ENCODE assay signal across 8 mouse cellular contexts in genomic region chr2:158379354-158380078, GRCm38 (mm10). TPM values are rescaled to one million over a fixed set of nuclear protein-coding genes. Genes with fewer than 3 reads are reported as not detected.
DNase-seq lines count a peak whose midpoint lies in the region; ATAC-seq lines count a peak whose summit lies in the region.

No protein-coding gene starts in this region.

- no peak overlapping the region for H3K4me2 ChIP-seq in liver, embryonic 12.5 days

- peak; percentile 51 for DNase-seq in urinary bladder, postnatal 25 days (ENCODE audit: low spot score)
- no peak for DNase-seq in urinary bladder, postnatal 10 days (ENCODE audit: low spot score)
- DNase-seq in c-Kit-positive CD71-positive TER-119-positive erythroid progenitor cells, embryonic 14.5 days (ENCODE audit: low spot score): peak; percentile 76
- peak; percentile 84 for DNase-seq in forelimb bud, embryonic 11.5 days (ENCODE audit: low read depth, low spot score)
- DNase-seq in kidney, adult 9 months: peak; percentile 86
- DNase-seq in natural killer cell, adult 2 months (ENCODE audit: low spot score in 2 of 2): peak; percentile 49 to 63
- DNase-seq in thymus, postnatal 0 days (ENCODE audit: low spot score): peak; percentile 73

- ATAC-seq in liver, embryonic 12.5 days: peak; percentile 32; the same call in 1 of the 2 replicates

- no peaks in the 10 kb centered on the region for H3K36me3 ChIP-seq in liver, embryonic 12.5 days

- no peaks in the 10 kb centered on the region for H3K9me3 ChIP-seq in liver, embryonic 12.5 days (replicated peaks)

- no peak overlapping the region for H3K4me3 ChIP-seq in liver, embryonic 12.5 days

- no peak overlapping the region for H3K9ac ChIP-seq in liver, embryonic 12.5 days

- peaks cover 7% of the 10 kb centered on the region; the same call in 1 of the 2 replicates for H3K4me1 ChIP-seq in liver, embryonic 12.5 days

- H3K27ac ChIP-seq in liver, embryonic 12.5 days: no peak overlapping the region

- WGBS in liver, embryonic 12.5 days (ENCODE audit: insufficient replicate concordance): 39% methylated on average over 13 of the region's 13 CpGs

- peaks cover 34% of the 10 kb centered on the region for H3K27me3 ChIP-seq in liver, embryonic 12.5 days (replicated peaks)

RNA-seq across cellular contexts. Expression of gene Snhg11, which starts 4.1 kb away (rescaled TPM):
- 2.2 and 2.4 TPM in 2 replicates for polyA plus RNA-seq in liver, embryonic 12.5 days (2016; fragmentation: Nextera tagmentation; extraction: Ambion mirVana)
- 4.1 and 6.4 TPM in 2 replicates for polyA plus RNA-seq in thymus, postnatal 0 days (2015; fragmentation: Nextera tagmentation; extraction: Ambion mirVana)

RNA-seq across cellular contexts. Expression of gene Ralgapb, which starts 30.1 kb away (rescaled TPM):
- 10.5 TPM in 2 replicates for polyA plus RNA-seq in liver, embryonic 12.5 days (2016; fragmentation: Nextera tagmentation; extraction: Ambion mirVana)
- 15.4 and 18.5 TPM in 2 replicates for polyA plus RNA-seq in thymus, postnatal 0 days (2015; fragmentation: Nextera tagmentation; extraction: Ambion mirVana)
